Mouse (Mus musculus): Measurements from ENCODE around the gene Lypd8. TPM values are rescaled to one million over a fixed set of nuclear protein-coding genes. Genes with fewer than 3 reads are reported as not detected.
"Not testable (repeated sequence)": the region's sequence is repeated elsewhere in the genome, so short reads cannot be mapped to it uniquely, and the experiment has no call there.

The Lypd8 gene
- total and polyA plus RNA-seq, 2 experiments from 2014 or later, result 0.12 TPM; not detected in 1

DNA sequence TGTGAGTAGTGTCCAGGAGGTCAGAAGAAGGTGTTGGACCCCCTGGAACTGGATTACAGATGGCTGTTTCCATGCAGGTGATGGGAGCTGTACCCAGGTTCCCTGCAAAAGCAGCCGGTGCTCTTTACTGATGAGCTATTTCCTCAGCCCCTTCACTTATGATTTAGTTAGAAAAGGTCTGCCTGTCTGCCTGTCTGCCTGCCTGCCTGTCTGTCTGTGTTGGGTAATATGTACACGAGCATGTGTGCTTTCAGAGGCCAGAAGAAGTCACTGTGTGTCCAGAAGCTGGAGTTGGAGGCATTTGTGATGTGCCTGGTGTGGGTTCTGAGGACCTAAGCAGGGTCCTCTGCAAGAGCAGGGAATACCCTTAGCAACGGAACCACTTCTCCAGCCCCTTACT lies 25.1 kb upstream of the Lypd8 start:
- Histone ChIP-seq H3K36me3 (replicated peaks; ENCODE audit: control insufficient read depth, insufficient read depth, low read length) (no peaks in the 10 kb centered on the region; the same call in 1 of the 2 replicates), H3K4me1 (ENCODE audit: control insufficient read depth, insufficient read depth) (no peaks in the 10 kb centered on the region), H3K9ac (replicated peaks; ENCODE audit: low read depth, low read length) (no peak overlapping the region), H3K27ac (ENCODE audit: low read depth) (no peak overlapping the region), H3K9me3 (replicated peaks; ENCODE audit: control insufficient read depth, low read length) (no peaks in the 10 kb centered on the region), H3K4me3 (ENCODE audit: low read depth, low read length) (no peak overlapping the region), H3K4me2 (ENCODE audit: low read depth, low read length) (no peak overlapping the region), H3K27me3 (ENCODE audit: control insufficient read depth, insufficient read depth, low read length) (no peaks in the 10 kb centered on the region)
- no peak for DNase-seq (ENCODE audit: low spot score)
- no peak for TF ChIP-seq EP300 (IDR thresholded peaks at IDR 0.05; ENCODE audit: low read depth)
- no peak for TF ChIP-seq CTCF (IDR thresholded peaks at IDR 0.05; ENCODE audit: low read depth)
- no peak for ATAC-seq (ENCODE audit: insufficient read depth, low read depth)
- WGBS, result 58% methylated on average over 3 of the region's 3 CpGs

DNA sequence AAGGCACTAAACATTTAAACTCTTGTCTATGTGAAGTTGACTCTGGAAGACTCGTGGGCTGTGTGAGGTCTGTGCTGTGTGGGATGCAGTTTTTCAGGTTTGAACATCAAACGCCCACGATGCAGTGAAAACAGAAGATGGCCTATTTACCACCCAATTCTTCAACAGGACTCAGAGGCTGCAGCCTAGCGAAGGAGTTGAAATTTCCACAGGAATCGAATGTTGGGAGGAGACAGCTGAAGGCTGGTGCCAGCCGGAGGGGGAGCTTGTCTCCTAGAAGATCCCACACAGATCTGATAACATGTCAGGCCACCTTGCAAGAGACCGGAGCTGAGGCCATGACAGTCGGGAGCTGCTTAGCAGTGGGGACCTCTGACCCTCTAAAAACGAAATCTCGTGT lies 24.4 kb upstream of the Lypd8 start:
- 49% methylated on average over 10 of the region's 10 CpGs for WGBS
- H3K36me3 ChIP-seq (replicated peaks; ENCODE audit: control insufficient read depth, insufficient read depth, low read length), result no peaks in the 10 kb centered on the region
- H3K27me3 ChIP-seq (ENCODE audit: control insufficient read depth, insufficient read depth, low read length), result no peaks in the 10 kb centered on the region
- TF ChIP-seq CTCF (IDR thresholded peaks at IDR 0.05; ENCODE audit: low read depth), result no peak
- TF ChIP-seq EP300 (IDR thresholded peaks at IDR 0.05; ENCODE audit: low read depth), result no peak
- H3K27ac ChIP-seq (ENCODE audit: low read depth), result no peak overlapping the region
- DNase-seq (ENCODE audit: low spot score) (no peak), ATAC-seq (ENCODE audit: insufficient read depth, low read depth) (no peak)
- no peak overlapping the region for H3K4me2 ChIP-seq (ENCODE audit: low read depth, low read length)
- H3K4me3 ChIP-seq (ENCODE audit: low read depth, low read length), result no peak overlapping the region
- no peaks in the 10 kb centered on the region for H3K4me1 ChIP-seq (ENCODE audit: control insufficient read depth, insufficient read depth)
- no peaks in the 10 kb centered on the region for H3K9me3 ChIP-seq (replicated peaks; ENCODE audit: control insufficient read depth, low read length)
- H3K9ac ChIP-seq (replicated peaks; ENCODE audit: low read depth, low read length), result no peak overlapping the region

DNA sequence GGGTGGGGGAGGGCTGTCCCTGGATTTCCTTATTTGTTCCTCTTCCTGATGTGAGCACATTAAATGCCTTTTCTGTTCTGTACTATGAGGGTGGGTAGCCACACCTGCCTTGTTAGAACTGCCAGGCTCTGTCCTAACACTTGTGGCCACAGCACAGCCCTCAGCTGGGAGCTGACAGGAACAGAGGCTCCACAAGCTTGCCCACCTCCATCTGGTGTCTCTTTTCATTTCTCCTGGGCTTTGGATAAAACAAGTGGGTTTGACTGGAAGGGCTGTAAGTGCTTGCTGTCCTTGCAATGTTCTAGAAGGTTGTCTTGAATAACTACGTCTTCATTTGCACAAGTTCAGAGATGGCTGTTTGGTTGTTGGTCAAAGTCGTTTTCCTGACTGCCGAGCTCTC lies 23.9 kb upstream of the Lypd8 start:
- H3K9ac ChIP-seq (replicated peaks; ENCODE audit: low read depth, low read length), result no peak overlapping the region

DNA sequence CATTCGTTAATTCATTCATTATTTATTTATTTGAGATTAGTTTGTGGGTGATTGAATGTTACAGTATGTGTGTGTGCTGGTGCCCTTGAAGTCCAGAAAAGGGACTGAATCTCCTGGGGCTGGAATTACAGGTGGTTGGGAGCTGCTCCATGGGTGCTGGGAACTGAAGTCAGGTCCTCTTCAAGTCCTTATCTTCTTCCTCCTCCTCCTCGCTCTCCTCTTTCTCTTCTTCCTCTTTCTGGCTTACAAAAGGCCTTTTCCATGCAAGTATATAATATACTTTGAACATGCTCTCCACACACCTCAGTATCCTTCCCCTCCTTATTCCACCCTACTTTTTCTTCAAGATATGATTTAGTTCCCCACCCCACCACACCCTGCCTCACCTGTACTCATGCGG lies 21.8 kb upstream of the Lypd8 start:
- Histone ChIP-seq H3K9me3 (replicated peaks; ENCODE audit: control insufficient read depth, low read length) (no peaks in the 10 kb centered on the region), H3K27ac (ENCODE audit: low read depth) (no peak overlapping the region), H3K4me2 (ENCODE audit: low read depth, low read length) (no peak overlapping the region), H3K4me1 (ENCODE audit: control insufficient read depth, insufficient read depth) (no peaks in the 10 kb centered on the region), H3K9ac (replicated peaks; ENCODE audit: low read depth, low read length) (no peak overlapping the region), H3K36me3 (replicated peaks; ENCODE audit: control insufficient read depth, insufficient read depth, low read length) (no peaks in the 10 kb centered on the region), H3K4me3 (ENCODE audit: low read depth, low read length) (no peak overlapping the region), H3K27me3 (ENCODE audit: control insufficient read depth, insufficient read depth, low read length) (no peaks in the 10 kb centered on the region)
- ATAC-seq (ENCODE audit: insufficient read depth, low read depth) (no peak), DNase-seq (ENCODE audit: low spot score) (no peak)
- WGBS, result 84% methylated on average over 3 of the region's 3 CpGs
- TF ChIP-seq CTCF (IDR thresholded peaks at IDR 0.05; ENCODE audit: low read depth), result no peak
- no peak for TF ChIP-seq EP300 (IDR thresholded peaks at IDR 0.05; ENCODE audit: low read depth)

More for the DNA sequence above, 23.9 kb upstream of the Lypd8 start:
- TF ChIP-seq CTCF (IDR thresholded peaks at IDR 0.05; ENCODE audit: low read depth) (no peak), EP300 (IDR thresholded peaks at IDR 0.05; ENCODE audit: low read depth) (no peak)
- no peak for DNase-seq (ENCODE audit: low spot score)
- H3K27ac ChIP-seq (ENCODE audit: low read depth), result no peak overlapping the region
- H3K4me2 ChIP-seq (ENCODE audit: low read depth, low read length), result no peak overlapping the region
- H3K4me1 ChIP-seq (ENCODE audit: control insufficient read depth, insufficient read depth), result no peaks in the 10 kb centered on the region
- no peak for ATAC-seq (ENCODE audit: insufficient read depth, low read depth)
- no peak overlapping the region for H3K4me3 ChIP-seq (ENCODE audit: low read depth, low read length)
- H3K36me3 ChIP-seq (replicated peaks; ENCODE audit: control insufficient read depth, insufficient read depth, low read length), result no peaks in the 10 kb centered on the region
- H3K27me3 ChIP-seq (ENCODE audit: control insufficient read depth, insufficient read depth, low read length), result no peaks in the 10 kb centered on the region
- 81% methylated on average over 3 of the region's 3 CpGs for WGBS
- H3K9me3 ChIP-seq (replicated peaks; ENCODE audit: control insufficient read depth, low read length), result no peaks in the 10 kb centered on the region

DNA sequence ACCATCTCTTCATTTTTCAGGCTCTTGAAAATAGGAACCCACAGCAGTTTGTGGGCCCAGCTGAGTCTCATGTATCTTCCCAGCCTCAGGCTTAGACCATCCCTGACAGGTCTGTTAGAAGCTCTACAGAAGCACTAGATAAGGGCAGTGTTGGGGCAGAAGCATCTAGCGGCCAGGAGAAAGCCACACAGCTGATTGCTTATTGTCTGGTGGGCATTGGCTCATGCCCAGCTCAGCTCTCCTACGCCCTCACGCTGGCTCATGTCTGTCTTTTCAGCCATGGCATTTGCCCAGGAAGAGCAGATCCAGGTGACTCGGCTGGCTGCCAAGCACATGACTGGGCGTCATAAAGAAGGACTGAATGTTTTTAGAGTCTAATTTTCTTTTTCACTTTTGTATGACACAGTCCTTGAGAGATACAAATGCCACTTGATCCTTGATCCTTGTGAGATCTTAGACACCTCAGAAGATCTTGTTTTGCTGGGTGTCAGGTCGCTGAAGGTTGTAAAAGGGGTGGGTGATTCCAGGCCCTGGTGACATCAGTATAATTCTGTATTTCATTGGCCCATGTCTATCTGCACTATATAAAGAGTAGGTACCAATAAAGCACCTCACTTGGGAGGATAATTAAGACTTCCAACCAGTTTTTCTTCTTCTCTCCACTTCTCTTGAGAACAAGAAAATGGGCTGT lies 20.9 kb upstream of the Lypd8 start:
- no peak for ATAC-seq (ENCODE audit: insufficient read depth, low read depth)
- Histone ChIP-seq H3K27me3 (ENCODE audit: control insufficient read depth, insufficient read depth, low read length) (no peaks in the 10 kb centered on the region), H3K9me3 (replicated peaks; ENCODE audit: control insufficient read depth, low read length) (no peaks in the 10 kb centered on the region), H3K27ac (ENCODE audit: low read depth) (no peak overlapping the region), H3K4me3 (ENCODE audit: low read depth, low read length) (no peak overlapping the region), H3K4me1 (ENCODE audit: control insufficient read depth, insufficient read depth) (no peaks in the 10 kb centered on the region), H3K4me2 (ENCODE audit: low read depth, low read length) (no peak overlapping the region), H3K36me3 (replicated peaks; ENCODE audit: control insufficient read depth, insufficient read depth, low read length) (no peaks in the 10 kb centered on the region), H3K9ac (replicated peaks; ENCODE audit: low read depth, low read length) (no peak overlapping the region)
- 68% methylated on average over 6 of the region's 6 CpGs for WGBS
- DNase-seq (ENCODE audit: low spot score), result no peak
- TF ChIP-seq EP300 (IDR thresholded peaks at IDR 0.05; ENCODE audit: low read depth) (no peak), CTCF (IDR thresholded peaks at IDR 0.05; ENCODE audit: low read depth) (no peak)

DNA sequence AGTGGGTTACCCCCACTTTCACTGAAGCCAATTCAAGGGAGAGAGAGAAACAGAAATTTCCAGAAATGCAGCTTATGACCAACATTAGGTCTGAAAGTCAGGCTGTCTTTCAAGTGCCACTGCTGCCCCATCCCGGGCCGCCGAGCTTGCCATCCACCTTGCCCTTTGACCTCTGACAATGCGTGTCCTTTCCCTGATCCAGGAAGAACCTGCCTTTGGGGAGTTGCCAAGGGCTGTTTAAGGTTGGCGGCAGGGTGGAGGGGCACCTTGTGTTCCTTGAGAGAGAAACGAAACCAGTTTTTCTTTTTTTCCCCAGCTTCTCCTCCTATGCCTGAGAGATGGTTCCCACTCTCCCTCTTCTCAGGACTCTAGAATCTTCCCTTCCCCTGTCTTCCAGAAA lies 16.3 kb upstream of the Lypd8 start:
- not testable (repeated sequence) for H3K36me3 ChIP-seq (replicated peaks; ENCODE audit: control insufficient read depth, insufficient read depth, low read length); H3K4me3 ChIP-seq (ENCODE audit: low read depth, low read length); H3K27me3 ChIP-seq (ENCODE audit: control insufficient read depth, insufficient read depth, low read length); H3K4me1 ChIP-seq (ENCODE audit: control insufficient read depth, insufficient read depth); H3K9me3 ChIP-seq (replicated peaks; ENCODE audit: control insufficient read depth, low read length); ATAC-seq (ENCODE audit: insufficient read depth, low read depth); DNase-seq (ENCODE audit: low spot score); H3K27ac ChIP-seq (ENCODE audit: low read depth); H3K4me2 ChIP-seq (ENCODE audit: low read depth, low read length); H3K9ac ChIP-seq (replicated peaks; ENCODE audit: low read depth, low read length)
- no CpG with 5 or more reads among the region's 6 CpGs for WGBS

All from heart, postnatal 0 days (tissue).